Mouse (Mus musculus) lung, postnatal 0 days (tissue): ENCODE results near the gene Rilp.

ENCODE experiments used
- CTCF ChIP-seq: IDR thresholded peaks from 2 replicates; pipeline ENCODE4 v1.5.1; 2016; ENCODE audit warnings: antibody characterized with exemption, mild to moderate bottlenecking
- EP300 ChIP-seq: IDR thresholded peaks from 2 replicates; pipeline ENCODE4 v1.6.1; 2016; ENCODE audit warnings: antibody characterized with exemption, mild to moderate bottlenecking, control low read depth

DNA sequence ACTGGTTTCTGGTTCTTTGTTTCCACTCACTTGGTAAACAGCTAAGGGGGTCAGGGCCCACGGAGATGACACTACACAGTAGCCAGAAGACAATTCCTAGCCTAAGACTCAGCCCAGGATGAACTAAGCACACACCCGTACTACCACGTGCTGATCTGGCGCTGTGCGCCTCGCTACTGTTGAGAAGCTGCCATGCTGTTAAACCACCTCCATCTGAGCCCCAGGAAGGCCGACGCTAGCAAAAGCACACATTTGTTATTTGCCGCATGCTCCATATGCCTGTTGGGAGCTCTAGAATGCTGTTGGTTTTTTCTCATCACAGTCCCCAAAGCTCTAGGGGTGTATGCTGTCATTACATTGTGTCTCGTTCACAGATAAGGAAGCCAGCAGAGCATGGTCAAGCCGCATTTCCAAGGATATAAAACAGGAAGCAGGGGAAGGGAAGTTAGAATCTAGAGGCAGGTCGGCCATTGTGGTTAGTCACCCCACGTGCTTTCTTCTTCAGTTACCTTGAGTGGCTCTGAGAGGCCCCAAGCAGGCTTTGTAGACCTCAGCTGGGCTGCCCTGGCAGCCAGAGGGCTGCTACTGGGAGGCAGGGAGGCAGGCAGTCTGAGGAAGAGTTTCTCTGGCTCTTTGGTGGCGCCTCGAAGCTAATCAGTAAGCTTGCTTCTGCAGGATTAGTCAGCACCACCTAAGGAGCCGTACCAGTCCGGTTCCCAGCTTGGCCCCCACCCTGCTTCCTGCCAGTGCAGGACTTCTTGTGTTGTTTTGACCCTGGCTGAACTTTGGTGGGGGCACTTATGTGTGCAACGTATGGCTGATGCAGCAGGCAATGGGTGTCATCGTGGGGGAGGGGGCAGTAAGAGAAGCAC lies 31.1 kb downstream of the Rilp start:
- TF ChIP-seq CTCF (0 out of 2 replicates have a peak, but pooled peaks have one; percentile 2), EP300 (peak; percentile 53; the same call in 1 of the 2 replicates)
